Mouse (Mus musculus) heart, adult 8-10 months (tissue): ENCODE measurements around the gene Zfyve1. TPM values are rescaled to one million over a fixed set of nuclear protein-coding genes. Genes with fewer than 3 reads are reported as not detected.

ENCODE experiments used
- DNase-seq: peaks from one replicate; pipeline ENCODE4 v3.0.0; 2022; ENCODE audit warnings: low spot score
- total RNA-seq, 4 experiments: library from RNA; stranded (reverse); gene quantifications; 2 replicates each; pipeline ENCODE4 v1.2.4; 2022

The Zfyve1 gene
- total RNA-seq, 4 experiments from 2014 or later: 12.4 to 16.9 (median 14.4) TPM

DNA sequence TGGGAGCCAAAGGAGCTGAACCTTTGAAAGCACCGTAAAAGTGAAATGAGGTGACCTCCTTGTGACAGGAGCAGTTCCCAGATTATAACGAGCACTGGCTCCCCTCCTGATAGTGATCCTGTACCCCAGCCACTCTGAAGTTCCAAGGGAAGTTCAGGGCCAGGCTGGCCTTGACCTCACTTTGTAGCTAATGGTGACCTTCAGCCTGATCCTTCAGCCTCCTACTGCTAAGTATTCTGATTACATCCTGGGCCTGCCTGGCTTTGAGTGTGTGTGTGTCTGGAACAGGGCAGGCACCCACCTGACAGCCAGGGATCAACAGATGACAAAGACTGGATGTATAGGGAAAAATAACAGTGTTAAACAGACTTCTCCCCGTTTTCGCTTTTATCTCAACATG lies 73.1 kb downstream of the Zfyve1 start:
- DNase-seq: no peak

DNA sequence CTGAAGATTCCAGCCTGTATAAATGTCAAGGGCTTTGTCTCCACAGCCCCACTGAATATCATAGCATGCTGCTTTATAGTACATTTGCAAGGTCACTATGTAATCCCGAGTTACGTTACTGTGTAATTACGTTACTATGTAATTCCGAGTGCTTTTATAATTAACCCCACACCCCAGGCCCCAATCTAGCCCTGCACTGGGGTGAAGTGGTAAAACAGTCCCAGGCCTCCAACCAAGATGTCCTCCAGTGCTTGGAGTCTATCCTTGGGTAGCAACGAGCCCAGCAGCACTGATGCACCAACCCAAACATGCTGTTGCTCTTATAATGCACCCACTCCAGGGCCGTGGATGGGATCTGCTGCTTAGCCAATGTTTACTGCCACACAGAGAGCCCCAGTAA lies 74.0 kb downstream of the Zfyve1 start:
- DNase-seq: no peak

DNA sequence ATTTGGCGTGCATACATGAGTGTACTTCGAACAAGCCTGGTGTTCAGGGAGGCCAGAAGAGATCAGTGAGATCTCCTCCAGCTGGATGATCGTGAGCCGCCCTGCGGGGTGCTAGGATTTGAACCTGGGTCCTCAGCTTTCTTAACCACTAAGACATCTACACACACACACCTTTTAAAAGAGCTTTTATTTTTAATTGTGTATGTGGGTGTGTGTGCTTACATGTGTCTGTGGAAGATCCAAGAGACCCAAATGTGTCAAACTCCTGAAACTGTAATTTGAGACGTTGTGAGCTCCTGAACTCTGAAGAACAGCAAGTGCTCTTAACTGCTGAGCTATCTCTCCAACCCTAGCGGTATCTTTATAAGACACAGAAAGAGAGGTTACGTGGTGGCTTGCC lies 75.9 kb downstream of the Zfyve1 start:
- DNase-seq: no peak

DNA sequence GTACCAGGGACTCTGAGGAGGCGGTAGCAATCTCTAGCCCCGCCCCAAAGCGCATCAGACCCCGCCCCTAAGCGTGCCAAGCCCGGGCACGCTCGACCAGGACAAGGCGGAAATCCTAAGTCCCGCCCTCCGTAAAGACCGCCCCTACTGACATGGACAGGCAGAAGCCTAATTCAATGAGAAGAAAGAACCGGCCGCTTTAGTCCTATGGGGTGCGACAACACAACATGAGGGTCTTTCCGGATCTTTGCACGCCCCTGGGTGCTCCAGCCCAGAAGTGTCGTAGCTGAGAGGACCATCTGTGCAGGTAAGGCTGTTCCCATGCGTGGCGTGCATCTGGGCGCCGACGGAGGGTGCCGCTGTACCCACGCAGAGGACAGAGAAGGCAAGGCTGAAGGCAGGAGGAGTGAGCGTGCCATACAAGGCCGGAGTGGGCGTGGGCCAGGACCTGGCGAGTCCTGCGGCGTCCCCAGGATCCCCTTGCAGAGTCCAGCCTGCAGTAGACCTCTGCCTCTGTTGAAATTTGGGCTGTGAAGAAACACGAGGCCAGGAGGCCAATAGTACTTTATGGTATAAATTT lies 76.6 kb downstream of the Zfyve1 start, which contains the start of gene Dcaf4:
Gene Dcaf4 (plus strand): TSS at position 156 of the 580 bp plus-strand sequence.
- peak; percentile 97 for DNase-seq

DNA sequence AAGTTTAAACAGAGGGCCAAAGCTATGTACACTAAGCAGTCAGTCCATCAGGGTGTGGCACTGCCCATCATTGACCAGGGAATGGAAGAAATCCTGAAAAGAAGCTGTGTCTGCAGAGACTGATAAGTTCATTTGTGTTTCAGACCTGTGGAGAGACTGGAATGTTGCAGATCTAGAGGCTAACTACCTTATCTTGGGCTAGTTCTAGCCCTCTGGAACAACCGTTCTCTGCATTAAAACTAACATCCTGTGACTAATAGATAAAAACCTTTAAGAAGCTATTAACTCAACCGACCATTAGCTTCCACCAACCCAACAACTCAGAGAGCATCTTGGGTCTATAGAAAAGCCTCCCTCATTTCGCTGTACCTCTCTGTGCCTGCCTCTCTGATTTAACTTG lies 79.4 kb downstream of the Zfyve1 start:
- DNase-seq: no peak

GRCm38 (mm10) chr12:83514216-83514615 lies 82.8 kb downstream of the Zfyve1 start:
- DNase-seq: no peak

DNA sequence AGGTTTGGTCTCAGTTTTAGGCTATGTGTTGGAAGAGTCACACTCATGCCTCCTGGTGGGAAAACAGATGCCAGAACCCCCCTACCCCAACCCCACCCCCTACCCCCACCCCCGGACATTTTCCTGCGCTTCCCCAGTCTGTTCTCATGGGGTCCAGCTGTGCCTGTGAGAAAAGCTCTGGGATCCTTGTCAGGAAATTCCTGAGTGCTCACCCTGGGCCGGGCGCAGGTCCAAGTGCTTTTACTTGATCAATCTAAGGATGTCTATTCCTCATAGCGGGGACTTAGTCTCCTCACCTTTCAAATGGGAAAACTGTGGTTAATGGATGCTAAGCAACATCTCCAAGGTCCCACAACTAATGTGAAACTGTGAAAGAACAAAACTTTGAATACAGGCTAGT lies 83.8 kb downstream of the Zfyve1 start:
- no peak for DNase-seq

- DNase-seq: no peak
These were observed 84.2 kb downstream of the Zfyve1 start for GRCm38 (mm10) chr12:83512783-83513182.

- DNase-seq: no peak
These were observed 86.4 kb downstream of the Zfyve1 start for GRCm38 (mm10) chr12:83510586-83510985.

DNA sequence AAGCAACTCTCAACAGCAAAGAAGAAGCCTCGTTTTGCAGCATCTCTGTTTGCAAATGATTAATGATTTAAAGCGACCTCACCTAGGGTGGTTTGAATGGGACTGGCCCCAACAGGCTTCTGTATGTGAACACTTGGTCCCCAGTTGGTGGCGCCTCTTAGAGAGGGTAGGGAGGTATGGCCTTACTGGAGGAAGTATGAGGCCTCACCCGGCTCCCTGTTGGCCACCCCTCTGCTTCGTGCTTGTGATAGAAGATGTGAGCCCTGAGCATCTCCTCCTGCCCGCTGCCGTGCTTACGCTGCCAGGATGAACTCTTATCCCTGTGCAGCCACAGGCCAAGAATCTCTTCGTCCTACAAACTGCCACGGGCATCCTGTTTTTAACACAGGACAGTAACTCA lies 90.5 kb downstream of the Zfyve1 start:
- DNase-seq: no peak

DNA sequence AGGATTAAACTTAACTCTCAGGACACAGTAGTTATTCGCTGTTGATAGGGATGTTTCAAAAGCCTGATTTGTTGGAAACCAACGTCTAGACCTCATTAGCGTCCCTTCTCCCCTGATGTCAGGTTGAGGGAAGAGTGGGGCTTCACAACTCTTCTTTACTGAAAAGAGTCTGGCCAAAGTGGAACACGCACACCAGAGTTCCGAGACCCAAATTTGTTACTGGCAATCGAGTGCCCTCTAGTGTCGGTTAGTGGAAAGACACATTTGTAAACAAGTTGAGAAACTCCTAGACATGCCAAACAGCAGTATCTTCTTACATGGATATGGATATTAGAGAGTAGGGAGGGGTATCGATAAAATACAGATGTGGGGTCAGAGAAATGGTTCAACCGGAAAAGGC lies 94.8 kb downstream of the Zfyve1 start:
- peak; percentile 68 for DNase-seq

- DNase-seq: no peak
These were observed 97.8 kb downstream of the Zfyve1 start for GRCm38 (mm10) chr12:83499256-83499655.

GRCm38 (mm10) chr12:83497959-83498358 lies 99.1 kb downstream of the Zfyve1 start:
- no peak for DNase-seq

- DNase-seq: no peak
These were observed 100.3 kb downstream of the Zfyve1 start for GRCm38 (mm10) chr12:83496736-83497135.

Other genes starting within 250 kb of the Zfyve1 start
- 10 to 100 TPM; 16.7 to 21.1 (median 18.0) TPM for gene Dpf3, start 109.5 kb downstream of the Zfyve1 start, total RNA-seq
- gene Dcaf4, start 76.8 kb downstream of the Zfyve1 start, total RNA-seq: 10 to 100 TPM; 12.8 to 16.3 (median 14.9) TPM
- gene Rbm25, start 34.0 kb upstream of the Zfyve1 start, total RNA-seq: 10 to 100 TPM; 38.8 to 51.6 (median 44.8) TPM
- gene Psen1, start 90.9 kb upstream of the Zfyve1 start, total RNA-seq: 10 to 100 TPM; 30.1 to 40.0 (median 34.9) TPM
- gene Papln, start 166.4 kb upstream of the Zfyve1 start, total RNA-seq: 1 to 10 TPM; 3.6 to 7.5 (median 6.5) TPM